Mouse (Mus musculus) kidney, adult 2 months (tissue): Measurements from ENCODE around the gene Trappc6b. TPM values are rescaled to one million over a fixed set of nuclear protein-coding genes. Genes with fewer than 3 reads are reported as not detected.
"Not testable (repeated sequence)": the region's sequence is repeated elsewhere in the genome, so short reads cannot be mapped to it uniquely, and the experiment has no call there.

Experiments used
- DNase-seq: peaks from one replicate; pipeline ENCODE4 v3.0.0; 2021
- H3K27ac ChIP-seq: fragments of 200-500 bp; 2 replicates; pipeline ENCODE4 v1.5.1; 2012; ENCODE audit warnings: low read depth, low read length, control low read depth, inconsistent platforms; ENCODE audit not compliant: insufficient read depth
- H3K27me3 ChIP-seq: fragments of 200-500 bp; replicated peaks from 2 replicates; pipeline ENCODE4 v1.6.1; 2012; ENCODE audit warnings: mild to moderate bottlenecking, moderate library complexity, low read length, inconsistent platforms; ENCODE audit not compliant: control insufficient read depth, insufficient read depth
- H3K36me3 ChIP-seq: fragments of 200-500 bp; 2 replicates; pipeline ENCODE4 v1.6.1; 2012; ENCODE audit warnings: mild to moderate bottlenecking, moderate library complexity, low read length, inconsistent platforms; ENCODE audit not compliant: control insufficient read depth, insufficient read depth
- H3K4me1 ChIP-seq: fragments of 200-500 bp; 2 replicates; pipeline ENCODE4 v1.6.1; 2011; ENCODE audit warnings: low read length; ENCODE audit not compliant: control insufficient read depth, insufficient read depth
- H3K4me3 ChIP-seq: fragments of 200-500 bp; 2 replicates; pipeline ENCODE4 v1.5.1; 2011; ENCODE audit warnings: mild to moderate bottlenecking, low read depth, low read length, control low read depth; ENCODE audit not compliant: insufficient read depth
- CTCF ChIP-seq: fragments of 200-500 bp; conservative IDR thresholded peaks from 2 replicates; pipeline ENCODE4 v1.5.1; 2011; ENCODE audit warnings: low read depth, mild to moderate bottlenecking, control low read depth, low read length, moderate library complexity, mixed read lengths; ENCODE audit not compliant: insufficient read depth, insufficient read length
- POLR2A ChIP-seq: fragments of 200-500 bp; IDR thresholded peaks from one replicate; pipeline ENCODE4 v1.6.1; 2011; ENCODE audit warnings: low read depth, low read length, control low read depth
- WGBS: fragments of 180-500 bp; shearing (Covaris S2); methylation state at CpG from one replicate; pipeline ENCODE4 v1.1.7; 2018; 5-methylcytosine and 5-hydroxymethylcytosine counted together
- polyA plus RNA-seq: library from polyadenylated mRNA; depleted of rRNA; stranded (reverse); fragments of >200 nt; gene quantifications from 2 replicates; pipeline ENCODE4 v1.2.3, GENCODE M21; 2012

The Trappc6b gene
- polyA plus RNA-seq, 1 experiment: 87.3 TPM

DNA sequence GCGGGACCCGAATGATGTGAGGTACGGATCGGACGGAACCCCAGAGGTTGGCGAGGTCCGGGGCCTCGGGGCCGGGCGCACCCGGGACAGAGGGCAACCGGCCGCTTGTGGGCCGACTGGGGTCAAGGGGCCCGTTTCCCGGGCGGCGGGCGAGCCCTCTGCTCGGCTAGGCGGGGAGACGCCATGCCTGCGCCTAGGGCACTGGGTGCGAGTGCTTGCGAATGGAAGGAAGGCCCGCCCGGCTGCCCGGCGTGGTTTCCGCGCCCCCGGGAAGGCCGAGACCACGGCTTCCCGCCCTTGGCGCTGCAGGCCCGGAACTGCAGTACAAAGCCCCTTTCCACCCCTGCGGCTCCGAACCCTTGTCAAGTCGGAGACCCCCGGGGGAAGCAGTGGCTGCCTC, 5.8 kb upstream of the Trappc6b start:
- DNase-seq: no peak
- Histone ChIP-seq H3K4me1 (0 out of 2 replicates have a peak, but pooled peaks cover 2% of the 10 kb centered on the region), H3K4me3 (peak overlapping the region; percentile 67), H3K27me3 (no peaks in the 10 kb centered on the region), H3K36me3 (peaks cover 10% of the 10 kb centered on the region), H3K27ac (peak overlapping the region; percentile 58)
- under 1% methylated on average over 41 of the region's 41 CpGs for WGBS
- TF ChIP-seq CTCF (no peak), POLR2A (no peak)

DNA sequence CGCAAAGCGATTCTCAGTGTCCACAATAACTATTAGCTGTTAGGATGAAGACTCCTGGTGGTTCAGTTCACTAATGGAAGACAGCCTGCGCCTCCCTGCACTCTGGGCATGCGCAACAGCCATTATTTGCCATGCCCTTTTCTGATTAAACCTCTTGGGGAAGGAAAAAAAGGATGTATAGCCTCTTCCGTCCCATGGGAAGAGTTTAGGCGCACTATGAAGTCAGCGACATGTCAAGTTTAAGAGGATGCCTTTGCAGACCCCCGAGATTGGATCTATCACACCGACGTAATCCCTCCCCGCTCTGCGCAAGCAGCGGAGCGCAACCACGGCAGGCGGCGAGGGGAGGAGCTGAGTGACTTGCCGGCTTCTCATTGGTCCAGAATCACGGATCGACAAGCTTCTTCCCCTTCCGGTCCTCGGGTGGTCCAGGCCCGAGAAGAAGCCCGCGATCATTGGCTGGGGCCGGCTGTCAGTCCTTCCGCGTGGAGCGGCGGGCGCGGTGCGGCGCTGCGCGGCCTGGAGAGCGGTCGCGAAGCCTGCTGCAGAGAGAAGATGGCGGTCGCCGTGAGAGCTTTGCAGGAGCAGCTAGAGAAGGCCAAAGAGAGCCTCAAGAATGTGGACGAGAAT, 5.3 kb upstream of the Trappc6b start, which contains the start of gene Pnn:
Pnn (plus strand) TSS at position 437 of the 630 bp plus-strand sequence.
- under 1% methylated on average over 42 of the region's 43 CpGs for WGBS
- Histone ChIP-seq H3K4me3 (peak within 1 kb of the TSS; percentile 67), H3K27ac (peak within 1 kb of the TSS; percentile 81), H3K27me3 (no peaks in the 10 kb centered on the region), H3K36me3 (peaks cover 7% of the 10 kb centered on the region), H3K4me1 (0 out of 2 replicates have a peak, but pooled peaks cover 2% of the 10 kb centered on the region)
- peak; percentile 99 for DNase-seq
- peak; percentile 49 for TF ChIP-seq POLR2A
- TF ChIP-seq CTCF: no peak

DNA sequence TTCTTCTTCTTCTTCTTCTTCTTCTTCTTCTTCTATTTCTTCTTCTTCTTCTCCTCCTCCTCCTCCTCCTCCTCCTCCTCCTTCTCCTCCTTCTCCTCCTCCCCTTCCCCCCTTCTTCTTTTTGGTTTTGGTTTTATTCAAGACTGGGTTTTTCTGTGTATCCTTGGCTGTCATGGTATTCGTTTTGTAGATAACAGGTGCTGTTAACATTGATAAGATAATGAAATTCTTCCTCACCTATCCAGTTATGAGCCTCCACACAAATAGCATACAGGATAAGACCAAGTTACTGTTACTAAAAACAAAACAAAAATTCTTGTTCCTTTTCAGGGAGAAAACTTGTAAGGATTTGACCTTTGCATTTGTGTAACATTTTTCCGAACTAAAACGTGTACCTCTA, 4.5 kb upstream of the Trappc6b start:
- H3K36me3 ChIP-seq: peaks cover 4% of the 10 kb centered on the region; the same call in 1 of the 2 replicates
- TF ChIP-seq CTCF (no peak), POLR2A (no peak)
- 73% methylated on average over 3 of the region's 3 CpGs for whole genome bisulfite sequencing
- H3K27me3 ChIP-seq: no peaks in the 10 kb centered on the region
- no peak for DNase-seq
- H3K27ac ChIP-seq: no peak overlapping the region
- peak overlapping the region; percentile 55; the same call in 1 of the 2 replicates for H3K4me3 ChIP-seq
- H3K4me1 ChIP-seq: 0 out of 2 replicates have a peak, but pooled peaks cover 2% of the 10 kb centered on the region

DNA sequence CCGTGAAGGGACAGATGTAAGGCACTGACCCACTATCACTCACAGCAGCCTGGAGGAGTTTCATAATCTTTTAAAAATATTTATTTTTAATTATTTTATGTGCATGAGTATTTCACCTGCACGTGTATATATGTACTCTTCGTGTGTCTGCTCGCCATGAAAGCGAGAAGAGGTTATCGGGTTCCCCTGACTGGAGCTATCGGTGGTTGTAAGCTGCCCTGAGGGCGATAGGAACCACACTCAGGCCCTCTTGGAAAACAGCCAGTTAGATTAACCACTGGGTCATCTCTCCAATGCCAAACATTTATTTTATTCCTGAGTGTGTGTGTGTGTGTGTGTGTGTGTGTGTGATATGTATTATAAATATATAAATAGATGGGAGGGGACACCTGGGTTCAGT, 3.6 kb upstream of the Trappc6b start:
- H3K36me3 ChIP-seq: peaks cover 2% of the 10 kb centered on the region; the same call in 1 of the 2 replicates
- TF ChIP-seq POLR2A: no peak
- no peak for TF ChIP-seq CTCF
- no peaks in the 10 kb centered on the region for H3K27me3 ChIP-seq
- 90% methylated on average over 8 of the region's 8 CpGs for WGBS
- no peak overlapping the region for H3K4me3 ChIP-seq
- no peak for DNase-seq
- H3K4me1 ChIP-seq: peaks cover 6% of the 10 kb centered on the region; the same call in 1 of the 2 replicates
- no peak overlapping the region for H3K27ac ChIP-seq

DNA sequence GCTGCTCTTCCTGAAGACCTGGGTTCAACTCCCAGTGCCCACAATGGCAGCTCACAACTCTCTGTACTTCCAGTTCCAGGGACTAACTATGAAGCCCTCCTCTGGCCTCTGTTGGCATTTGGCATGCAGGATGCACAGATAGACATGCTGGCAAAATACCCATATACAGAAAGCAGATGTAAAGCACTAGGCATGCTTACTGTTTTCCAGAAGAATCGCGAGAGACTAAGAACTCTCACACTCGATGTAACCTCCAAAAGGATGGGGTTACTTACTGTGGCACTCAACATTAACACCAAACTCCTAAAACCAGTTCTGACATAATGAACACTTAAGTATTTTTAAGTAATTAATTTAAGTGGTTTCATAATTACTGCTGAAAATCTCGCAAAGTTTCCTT, 950 bp downstream of the Trappc6b start:
- peak overlapping the region; percentile 96 for H3K4me3 ChIP-seq
- H3K36me3 ChIP-seq: no peaks in the 10 kb centered on the region; the same call in 1 of the 2 replicates
- no peak overlapping the region for H3K27ac ChIP-seq
- no peak for DNase-seq
- peaks cover 3% of the 10 kb centered on the region; the same call in 1 of the 2 replicates for H3K4me1 ChIP-seq
- no peaks in the 10 kb centered on the region for H3K27me3 ChIP-seq
- WGBS: 27% methylated on average over 4 of the region's 4 CpGs
- TF ChIP-seq POLR2A (no peak), CTCF (no peak)

DNA sequence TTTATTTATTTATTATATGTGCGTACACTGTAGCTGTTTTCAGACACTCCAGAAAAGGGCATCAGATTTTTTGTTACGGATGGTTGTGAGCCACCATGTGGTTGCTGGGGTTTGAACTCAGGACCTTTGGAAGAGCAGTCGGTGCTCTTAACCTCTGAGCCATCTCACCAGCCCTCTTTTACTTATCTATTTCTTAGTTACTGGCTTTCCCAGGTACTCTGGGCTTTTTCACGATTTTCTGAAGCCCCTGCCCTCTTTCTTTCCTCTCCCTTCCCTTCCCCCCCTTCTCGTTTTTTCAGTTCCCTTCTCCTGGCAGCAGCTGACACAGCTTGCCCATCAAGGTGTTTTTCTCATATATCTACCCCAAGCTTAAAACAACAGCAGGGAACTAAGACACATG, 3.0 kb downstream of the Trappc6b start:
- not testable (repeated sequence) for H3K36me3 ChIP-seq, H3K27me3 ChIP-seq, H3K27ac ChIP-seq, H3K4me1 ChIP-seq, DNase-seq, H3K4me3 ChIP-seq
- WGBS: 81% methylated on average over 5 of the region's 5 CpGs

DNA sequence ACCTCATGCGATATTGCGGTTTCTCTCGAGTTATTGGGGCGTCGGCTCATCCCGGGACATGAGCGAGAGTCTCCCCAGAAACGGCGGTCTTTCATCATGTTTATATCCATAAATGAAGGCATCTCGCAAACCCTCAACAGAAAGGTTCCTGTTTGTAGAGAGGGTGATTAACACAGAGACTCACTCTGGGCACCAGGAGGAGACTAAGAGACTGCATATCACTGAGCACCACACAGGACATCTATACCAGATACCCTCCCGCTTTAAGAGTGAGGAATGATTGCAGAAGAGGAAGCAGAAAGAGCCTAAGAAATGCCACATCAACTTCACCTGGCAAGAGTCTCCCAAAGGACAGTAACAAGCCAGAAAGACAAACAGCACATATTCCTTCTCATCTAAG, 5.0 kb downstream of the Trappc6b start:
- no peak for DNase-seq
- 97% methylated on average over 11 of the region's 11 CpGs for WGBS
- H3K27me3 ChIP-seq: no peaks in the 10 kb centered on the region
- TF ChIP-seq CTCF: no peak
- TF ChIP-seq POLR2A: no peak
- no peak overlapping the region for H3K27ac ChIP-seq
- no peaks in the 10 kb centered on the region; the same call in 1 of the 2 replicates for H3K36me3 ChIP-seq
- no peak overlapping the region for H3K4me3 ChIP-seq
- peaks cover 3% of the 10 kb centered on the region; the same call in 1 of the 2 replicates for H3K4me1 ChIP-seq
